In genomic region chr6:23382283-23383003, GRCm38 (mm10) we compare ENCODE assay signal across 14 mouse cellular contexts.
DNase-seq lines count a peak whose midpoint lies in the region; ATAC-seq and TF ChIP-seq lines count a peak whose summit lies in the region.
"Had no signal": no experiment of that assay in that cellular context is flagged by ENCODE, and none has a peak within 500 bp of the region (broad histone marks: within the 10 kb centered on the region; RNA-seq: fewer than 3 reads in every experiment).

No protein-coding gene starts in this region.

- H3K9me3 ChIP-seq in forebrain, embryonic 12.5 days = no peaks in the 10 kb centered on the region
- no peaks in the 10 kb centered on the region for H3K9me3 ChIP-seq in neural tube, embryonic 12.5 days
- H3K9me3 ChIP-seq: G1E; liver, embryonic 13.5 days; megakaryocyte, embryonic 14.5 days had no signal

- peaks cover 26% of the 10 kb centered on the region for H3K4me1 ChIP-seq in forebrain, embryonic 12.5 days
- H3K4me1 ChIP-seq in neural tube, embryonic 12.5 days = peaks cover 7% of the 10 kb centered on the region; the same call in 1 of the 2 replicates
- no peaks in the 10 kb centered on the region for H3K4me1 ChIP-seq in cerebellum, adult 2 months (ENCODE audit: control insufficient read depth, insufficient read depth, low read length)
- H3K4me1 ChIP-seq: liver, embryonic 13.5 days; megakaryocyte, embryonic 14.5 days had no signal

- TF ChIP-seq POLR2A in cerebellum, adult 2 months (IDR thresholded peaks at IDR 0.05; ENCODE audit: borderline replicate concordance, insufficient read depth, low read length) = no peak

- peaks cover 13% of the 10 kb centered on the region; the same call in 1 of the 2 replicates for H3K27me3 ChIP-seq in forebrain, embryonic 12.5 days
- H3K27me3 ChIP-seq in neural tube, embryonic 12.5 days (replicated peaks) = no peaks in the 10 kb centered on the region
- H3K27me3 ChIP-seq in cerebellum, adult 2 months (ENCODE audit: control insufficient read depth, insufficient read depth, low read length) = no peaks in the 10 kb centered on the region
- H3K27me3 ChIP-seq: liver, embryonic 13.5 days; megakaryocyte, embryonic 14.5 days had no signal

- no peak for DNase-seq in frontal cortex, postnatal 10 days (ENCODE audit: low spot score in 2 of 2)
- peak; percentile 56 for DNase-seq in hindlimb bud, embryonic 11.5 days (ENCODE audit: extremely low spot score, low read depth, low spot score)
- DNase-seq in heart, postnatal 36 days = no peak
- DNase-seq in cerebellum, adult 2 months = no peak
- DNase-seq in natural killer cell, adult 2 months (ENCODE audit: low spot score in 2 of 2) = no peak
- DNase-seq: adrenal gland, postnatal 14 days; cerebellum, postnatal 14 days; gastrocnemius, adult 2 months; liver, embryonic 13.5 days had no signal

- no peak overlapping the region for H3K4me3 ChIP-seq in forebrain, embryonic 12.5 days (replicated peaks)
- H3K4me3 ChIP-seq in neural tube, embryonic 12.5 days = no peak overlapping the region
- H3K4me3 ChIP-seq in cerebellum, adult 2 months (replicated peaks; ENCODE audit: insufficient read depth, low read depth, low read length) = no peak overlapping the region
- H3K4me3 ChIP-seq: gastrocnemius, adult 2 months; liver, embryonic 13.5 days; megakaryocyte, embryonic 14.5 days had no signal

- ATAC-seq in frontal cortex, adult (ENCODE audit: low TSS enrichment) = peak; percentile 39
- peak; percentile 79 for ATAC-seq in forebrain, embryonic 12.5 days (ENCODE audit: low FRiP score)
- peak; percentile 69; the same call in 1 of the 2 replicates for ATAC-seq in neural tube, embryonic 12.5 days (ENCODE audit: low FRiP score, low read depth)

- no peaks in the 10 kb centered on the region for H3K36me3 ChIP-seq in forebrain, embryonic 12.5 days (replicated peaks)
- no peaks in the 10 kb centered on the region for H3K36me3 ChIP-seq in neural tube, embryonic 12.5 days
- H3K36me3 ChIP-seq: G1E; liver, embryonic 13.5 days had no signal

- H3K4me2 ChIP-seq in forebrain, embryonic 12.5 days = peak overlapping the region; percentile 41
- peak overlapping the region; percentile 36 for H3K4me2 ChIP-seq in neural tube, embryonic 12.5 days (replicated peaks)
- H3K4me2 ChIP-seq: liver, embryonic 13.5 days had no signal

- TF ChIP-seq CTCF in cerebellum, adult 2 months (IDR thresholded peaks at IDR 0.05; ENCODE audit: borderline replicate concordance, insufficient read depth, low read depth, low read length) = no peak

- peak overlapping the region; percentile 75 for H3K27ac ChIP-seq in forebrain, embryonic 12.5 days
- H3K27ac ChIP-seq in neural tube, embryonic 12.5 days = no peak overlapping the region
- H3K27ac ChIP-seq in cerebellum, adult 2 months (ENCODE audit: insufficient read depth, low read length) = no peak overlapping the region
- H3K27ac ChIP-seq: gastrocnemius, adult 2 months; liver, embryonic 13.5 days had no signal

- intact Hi-C loops in heart, postnatal 36 days (cut with DNase I) = no loop called here

- peak overlapping the region; percentile 2; the same call in 1 of the 2 replicates for H3K9ac ChIP-seq in forebrain, embryonic 12.5 days
- H3K9ac ChIP-seq in neural tube, embryonic 12.5 days = no peak overlapping the region
- H3K9ac ChIP-seq: liver, embryonic 13.5 days had no signal

- WGBS in forebrain, embryonic 12.5 days = 3% methylated on average over 12 of the region's 12 CpGs
- 16% methylated on average over 12 of the region's 12 CpGs for WGBS in neural tube, embryonic 12.5 days
- WGBS in cerebellum, adult 2 months = 45% methylated on average over 12 of the region's 12 CpGs
